In the genomic region with DNA sequence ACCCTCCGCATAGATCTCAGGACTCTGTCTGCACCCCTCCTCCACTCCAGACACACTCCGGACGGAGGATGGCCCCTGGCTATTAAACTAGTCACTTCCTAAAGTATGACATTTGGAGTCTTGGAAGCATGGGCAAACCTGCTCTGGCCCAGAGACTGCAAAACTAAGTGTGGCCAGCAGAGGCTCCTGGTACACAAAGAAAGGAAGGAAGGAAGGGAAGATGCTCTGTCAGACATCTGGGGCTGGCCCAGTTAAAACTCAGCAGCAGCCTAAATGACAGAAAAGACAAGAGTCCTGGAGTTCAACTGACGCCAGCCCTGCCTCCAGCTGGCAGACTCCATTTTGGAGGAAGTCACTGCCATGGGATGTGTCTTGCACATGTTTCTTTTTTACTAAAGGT, we compare ENCODE assay signal across 9 mouse cellular contexts.
DNase-seq lines count a peak whose midpoint lies in the region; ATAC-seq and TF ChIP-seq lines count a peak whose summit lies in the region.
"Had no signal": no experiment of that assay in that cellular context is flagged by ENCODE, and none has a peak within 500 bp of the region (broad histone marks: within the 10 kb centered on the region; RNA-seq: fewer than 3 reads in every experiment).

No protein-coding gene starts in this region.

- H3K9me3 ChIP-seq in lung, embryonic 15.5 days, result no peaks in the 10 kb centered on the region
- H3K9me3 ChIP-seq: limb, embryonic 15.5 days had no signal

- no peak for TF ChIP-seq POLR2A in spleen, adult 2 months (IDR thresholded peaks at IDR 0.05; ENCODE audit: low read depth, low read length)

- H3K9ac ChIP-seq in lung, embryonic 15.5 days, result no peak overlapping the region
- H3K9ac ChIP-seq: limb, embryonic 15.5 days had no signal

- peaks cover 7% of the 10 kb centered on the region; the same call in 1 of the 2 replicates for H3K4me1 ChIP-seq in spleen, adult 2 months (ENCODE audit: control insufficient read depth, insufficient read depth, insufficient read length)
- H3K4me1 ChIP-seq in lung, embryonic 15.5 days, result no peaks in the 10 kb centered on the region
- H3K4me1 ChIP-seq: limb, embryonic 15.5 days had no signal

- no peaks in the 10 kb centered on the region for H3K27me3 ChIP-seq in spleen, adult 2 months (ENCODE audit: control insufficient read depth, insufficient read depth, low read length)
- no peaks in the 10 kb centered on the region for H3K27me3 ChIP-seq in lung, embryonic 15.5 days
- H3K27me3 ChIP-seq: limb, embryonic 15.5 days had no signal

- H3K27ac ChIP-seq in spleen, adult 2 months (ENCODE audit: insufficient read depth, low read length), result no peak overlapping the region
- no peak overlapping the region for H3K27ac ChIP-seq in lung, embryonic 15.5 days
- H3K27ac ChIP-seq: limb, embryonic 15.5 days had no signal

- no peak overlapping the region for H3K4me2 ChIP-seq in lung, embryonic 15.5 days
- H3K4me2 ChIP-seq: limb, embryonic 15.5 days had no signal

- peak; percentile 18; the same call in 1 of the 2 replicates for TF ChIP-seq CTCF in spleen, adult 2 months (IDR thresholded peaks at IDR 0.05; ENCODE audit: extremely low read depth, insufficient read depth, insufficient read length, insufficient replicate concordance)

- peak; percentile 33; the same call in 1 of the 2 replicates for ATAC-seq in lung, embryonic 15.5 days (ENCODE audit: borderline replicate concordance, extremely low read depth, low FRiP score, low TSS enrichment)

- H3K4me3 ChIP-seq in spleen, adult 2 months (ENCODE audit: extremely low read depth, insufficient read depth, insufficient read length), result no peak overlapping the region
- H3K4me3 ChIP-seq in lung, embryonic 15.5 days, result no peak overlapping the region
- H3K4me3 ChIP-seq: limb, embryonic 15.5 days had no signal

- peak in 1 of 2 experiments; percentile 24 for DNase-seq in spleen, adult 2 months (ENCODE audit: low read depth in 1 of 2, low spot score in 2 of 2)
- no peak for DNase-seq in spleen, postnatal 14 days (ENCODE audit: low spot score in 2 of 2)
- DNase-seq in adrenal gland, postnatal 36 days, result peak; percentile 38 to 48
- peak; percentile 31 to 42 for DNase-seq in frontal cortex, postnatal 36 days (ENCODE audit: low spot score in 2 of 2)
- peak; percentile 73 for DNase-seq in kidney, postnatal 10 days
- DNase-seq in right cerebral cortex, adult 2 months (ENCODE audit: low spot score in 2 of 2), result peak; percentile 54 to 59
- no peak for DNase-seq in natural killer cell, adult 2 months (ENCODE audit: low spot score in 2 of 2)

- H3K36me3 ChIP-seq in spleen, adult 2 months (ENCODE audit: control insufficient read depth, insufficient read depth, low read length), result no peaks in the 10 kb centered on the region
- no peaks in the 10 kb centered on the region for H3K36me3 ChIP-seq in lung, embryonic 15.5 days
- H3K36me3 ChIP-seq: limb, embryonic 15.5 days had no signal

- 49% methylated on average over 4 of the region's 4 CpGs for WGBS in spleen, adult 2 months
- 31% methylated on average over 4 of the region's 4 CpGs for WGBS in lung, embryonic 15.5 days

Comparison
In these comparisons a context has a peak if more than half of its experiments do, and no peak if none do; other contexts are left out.
1. DNase-seq: peak in adrenal gland, postnatal 36 days (2 of 2), frontal cortex, postnatal 36 days (2 of 2), kidney, postnatal 10 days (single experiment) and right cerebral cortex, adult 2 months (2 of 2); none in spleen, postnatal 14 days (0 of 2) and natural killer cell, adult 2 months (0 of 2).